Mouse (Mus musculus): ENCODE data around the gene Il15.

GRCm38 (mm10) chr8:82349299-82349698, 53.7 kb downstream of the Il15 start:
- no peak for TF ChIP-seq USF2 (IDR thresholded peaks at IDR 0.05; ENCODE audit: borderline replicate concordance in 1 of 2, insufficient read depth in 1 of 2, low read depth in 1 of 2, low read length in 2 of 2)
- TF ChIP-seq USF1 (IDR thresholded peaks at IDR 0.05; ENCODE audit: low read depth, low read length) = no peak
- TF ChIP-seq E2F4 (IDR thresholded peaks at IDR 0.05; ENCODE audit: borderline replicate concordance, low read depth, low read length) = no peak
- TF ChIP-seq EP300 (IDR thresholded peaks at IDR 0.05; ENCODE audit: low read depth in 1 of 2, low read length in 2 of 2) = no peak
- no peak for TF ChIP-seq MYB (IDR thresholded peaks at IDR 0.05; ENCODE audit: low read depth, low read length)
- TF ChIP-seq POLR2A (IDR thresholded peaks at IDR 0.05; ENCODE audit: control insufficient read depth in 1 of 2, insufficient read depth in 1 of 2, low read depth in 1 of 2, low read length in 2 of 2, poor library complexity in 1 of 2) = no peak
- no peak for TF ChIP-seq ZKSCAN1 (IDR thresholded peaks at IDR 0.05; ENCODE audit: low read depth, low read length)
- TF ChIP-seq CTCF (IDR thresholded peaks at IDR 0.05 in 2 of 3, conservative IDR thresholded peaks at IDR 0.05 in 1 of 3; ENCODE audit: control insufficient read depth in 1 of 3, insufficient read depth in 1 of 3, low read depth in 2 of 3, low read length in 3 of 3, poor library complexity in 1 of 3, severe bottlenecking in 1 of 3) = no peak
- TF ChIP-seq RAD21 (IDR thresholded peaks at IDR 0.05; ENCODE audit: low read depth, low read length) = no peak
- TF ChIP-seq ETS1 (IDR thresholded peaks at IDR 0.05; ENCODE audit: low read depth, low read length) = no peak
